In the genomic region with DNA sequence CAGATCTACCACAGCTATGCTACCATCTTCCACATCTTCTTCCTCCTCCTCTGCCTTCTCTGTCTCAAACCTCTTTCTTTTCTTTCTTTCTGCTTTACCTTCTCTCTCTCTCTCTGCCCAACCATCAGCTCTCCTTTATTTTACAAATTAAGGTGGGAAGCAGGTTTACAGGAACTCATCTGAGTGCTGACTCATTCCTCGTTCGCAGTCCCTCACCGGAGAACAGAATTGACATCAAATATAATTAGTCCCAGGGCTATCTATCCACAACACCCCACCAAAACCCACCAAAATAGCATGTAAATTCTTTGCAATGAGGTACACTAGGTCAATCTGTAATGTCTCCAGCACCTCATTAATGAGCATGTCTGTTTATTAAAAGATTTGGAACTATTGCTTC, we compare ENCODE assay signal across 8 mouse cellular contexts. TPM values are rescaled to one million over a fixed set of nuclear protein-coding genes. Genes with fewer than 3 reads are reported as not detected.
DNase-seq lines count a peak whose midpoint lies in the region; ATAC-seq and TF ChIP-seq lines count a peak whose summit lies in the region.

No protein-coding gene starts in this region.

- 62% methylated on average over 3 of the region's 3 CpGs for WGBS in lung, embryonic 14.5 days
- 77% methylated on average over 3 of the region's 3 CpGs for WGBS in limb, embryonic 13.5 days
- WGBS in stomach, embryonic 16.5 days = 71% methylated on average over 3 of the region's 3 CpGs

- ATAC-seq in lung, embryonic 14.5 days (ENCODE audit: insufficient read depth) = no peak
- ATAC-seq in limb, embryonic 13.5 days (ENCODE audit: low FRiP score, low read depth) = no peak
- ATAC-seq in stomach, embryonic 16.5 days (ENCODE audit: insufficient read depth, low FRiP score) = no peak
- no peak for ATAC-seq in CD4-positive, CD25-positive, alpha-beta regulatory T cell, adult 4 months

- peak; percentile 33 for DNase-seq in heart, adult 11 months
- DNase-seq in heart, adult 18-20 months = no peak
- no peak for DNase-seq in lung, embryonic 14.5 days
- DNase-seq in lung, postnatal 36 days = no peak
- no peak for DNase-seq in cerebellum, adult 18-20 months

- no peaks in the 10 kb centered on the region for H3K27me3 ChIP-seq in lung, embryonic 14.5 days (ENCODE audit: insufficient read depth, low read length)
- H3K27me3 ChIP-seq in limb, embryonic 13.5 days = no peaks in the 10 kb centered on the region
- H3K27me3 ChIP-seq in stomach, embryonic 16.5 days (ENCODE audit: control insufficient read depth, insufficient read depth, low read length) = no peaks in the 10 kb centered on the region

- H3K4me3 ChIP-seq in lung, embryonic 14.5 days (ENCODE audit: low read depth, low read length) = no peak overlapping the region
- no peak overlapping the region for H3K4me3 ChIP-seq in limb, embryonic 13.5 days
- H3K4me3 ChIP-seq in stomach, embryonic 16.5 days (replicated peaks; ENCODE audit: low read length) = no peak overlapping the region

- no peak overlapping the region for H3K27ac ChIP-seq in lung, embryonic 14.5 days (ENCODE audit: low read depth)
- no peak overlapping the region for H3K27ac ChIP-seq in limb, embryonic 13.5 days
- H3K27ac ChIP-seq in stomach, embryonic 16.5 days (ENCODE audit: low read length) = no peak overlapping the region

- peaks cover 2% of the 10 kb centered on the region; the same call in 1 of the 2 replicates for H3K36me3 ChIP-seq in lung, embryonic 14.5 days (ENCODE audit: insufficient read depth)
- H3K36me3 ChIP-seq in limb, embryonic 13.5 days = no peaks in the 10 kb centered on the region
- H3K36me3 ChIP-seq in stomach, embryonic 16.5 days (ENCODE audit: control insufficient read depth, insufficient read depth, low read length) = no peaks in the 10 kb centered on the region

- no peak for TF ChIP-seq CTCF in lung, embryonic 14.5 days (IDR thresholded peaks at IDR 0.05; ENCODE audit: low read depth)

- H3K9ac ChIP-seq in lung, embryonic 14.5 days = no peak overlapping the region
- H3K9ac ChIP-seq in limb, embryonic 13.5 days = no peak overlapping the region
- H3K9ac ChIP-seq in stomach, embryonic 16.5 days (ENCODE audit: low read length) = no peak overlapping the region; the same call in 1 of the 2 replicates

- peak overlapping the region; percentile 43 for H3K4me2 ChIP-seq in lung, embryonic 14.5 days
- peak overlapping the region; percentile 51 for H3K4me2 ChIP-seq in limb, embryonic 13.5 days (replicated peaks)
- H3K4me2 ChIP-seq in stomach, embryonic 16.5 days (ENCODE audit: low read depth, low read length) = peak overlapping the region; percentile 49

- H3K4me1 ChIP-seq in lung, embryonic 14.5 days (ENCODE audit: insufficient read depth) = no peaks in the 10 kb centered on the region
- peaks cover 21% of the 10 kb centered on the region for H3K4me1 ChIP-seq in limb, embryonic 13.5 days
- H3K4me1 ChIP-seq in stomach, embryonic 16.5 days (ENCODE audit: control insufficient read depth, insufficient read depth, low read length) = peaks cover 15% of the 10 kb centered on the region

- H3K9me3 ChIP-seq in lung, embryonic 14.5 days (ENCODE audit: low read depth, low read length) = no peaks in the 10 kb centered on the region
- no peaks in the 10 kb centered on the region for H3K9me3 ChIP-seq in limb, embryonic 13.5 days
- no peaks in the 10 kb centered on the region for H3K9me3 ChIP-seq in stomach, embryonic 16.5 days (replicated peaks; ENCODE audit: control insufficient read depth, low read length)

RNA-seq across cellular contexts. Expression of gene L3hypdh, which starts 3.3 kb away (rescaled TPM):
- total RNA-seq in heart, adult 18-20 months (2021) = 1 to 10 TPM; 7.9 to 8.9 TPM
- polyA plus RNA-seq in lung, embryonic 14.5 days (2014; fragmentation: Nextera tagmentation; extraction: Ambion mirVana) = 25.0 and 25.2 TPM in 2 replicates
- 17.9 and 18.0 TPM in 2 replicates for polyA plus RNA-seq in limb, embryonic 13.5 days (2015; fragmentation: Nextera tagmentation; extraction: Ambion mirVana)
- polyA plus RNA-seq in stomach, embryonic 16.5 days (2015; fragmentation: Nextera tagmentation; extraction: Ambion mirVana) = 15.2 and 15.5 TPM in 2 replicates
- under 1 TPM in 1 of 2 experiments, not detected in 1; 0.27 TPM for polyA plus RNA-seq in CD4-positive, CD25-positive, alpha-beta regulatory T cell, adult 4 months (2017; shearing (Covaris generic))

RNA-seq across cellular contexts. Expression of gene Jkamp, which starts 3.4 kb away (rescaled TPM):
- 10 to 100 TPM; 18.3 to 21.3 TPM for total RNA-seq in heart, adult 18-20 months (2021)
- polyA plus RNA-seq in lung, embryonic 14.5 days (2014; fragmentation: Nextera tagmentation; extraction: Ambion mirVana) = 54.9 and 56.8 TPM in 2 replicates
- polyA plus RNA-seq in limb, embryonic 13.5 days (2015; fragmentation: Nextera tagmentation; extraction: Ambion mirVana) = 78.2 and 83.9 TPM in 2 replicates
- polyA plus RNA-seq in stomach, embryonic 16.5 days (2015; fragmentation: Nextera tagmentation; extraction: Ambion mirVana) = 54.8 and 56.8 TPM in 2 replicates
- 10 to 100 TPM; 32.3 to 32.7 TPM for polyA plus RNA-seq in CD4-positive, CD25-positive, alpha-beta regulatory T cell, adult 4 months (2017; shearing (Covaris generic))

RNA-seq across cellular contexts. Expression of gene Gpr135, which starts 11.0 kb away (rescaled TPM):
- under 1 TPM; 0.35 to 0.51 TPM for total RNA-seq in heart, adult 18-20 months (2021)
- 0.68 and 0.88 TPM in 2 replicates for polyA plus RNA-seq in lung, embryonic 14.5 days (2014; fragmentation: Nextera tagmentation; extraction: Ambion mirVana)
- 0.38 and 0.83 TPM in 2 replicates for polyA plus RNA-seq in limb, embryonic 13.5 days (2015; fragmentation: Nextera tagmentation; extraction: Ambion mirVana)
- 0.36 and 0.61 TPM in 2 replicates for polyA plus RNA-seq in stomach, embryonic 16.5 days (2015; fragmentation: Nextera tagmentation; extraction: Ambion mirVana)
- under 1 TPM in 1 of 2 experiments, not detected in 1; 0.27 TPM for polyA plus RNA-seq in CD4-positive, CD25-positive, alpha-beta regulatory T cell, adult 4 months (2017; shearing (Covaris generic))

Comparison
In these comparisons a context has a peak if more than half of its experiments do, and no peak if none do; other contexts are left out.
1. RNA of gene L3hypdh, which starts 3.3 kb away (polyA plus RNA-seq): 25.0 to 25.2 TPM in lung, embryonic 14.5 days, 17.9 to 18.0 TPM in limb, embryonic 13.5 days and 15.2 to 15.5 TPM in stomach, embryonic 16.5 days; 0.27 TPM in CD4-positive, CD25-positive, alpha-beta regulatory T cell, adult 4 months; every median in the first group is over 10 times any median in the second.
2. Peak in every context shown above with its lines, with median percentiles within 50 percentile points of each other: H3K4me2 ChIP-seq.